Mouse (Mus musculus) liver, adult 2 months (tissue): Measurements from ENCODE around the gene Armh3.

Source experiments
- CTCF ChIP-seq: fragments of 200-500 bp; IDR thresholded peaks from 2 replicates; pipeline ENCODE4 v1.5.1; 2011; ENCODE audit warnings: low read depth, low read length, control low read depth
- POLR2A ChIP-seq: fragments of 200-500 bp; IDR thresholded peaks from 2 replicates; pipeline ENCODE4 v1.6.1; 2011; ENCODE audit warnings: low read length, control low read depth; ENCODE audit not compliant: insufficient read depth; ENCODE audit errors: extremely low read depth

DNA sequence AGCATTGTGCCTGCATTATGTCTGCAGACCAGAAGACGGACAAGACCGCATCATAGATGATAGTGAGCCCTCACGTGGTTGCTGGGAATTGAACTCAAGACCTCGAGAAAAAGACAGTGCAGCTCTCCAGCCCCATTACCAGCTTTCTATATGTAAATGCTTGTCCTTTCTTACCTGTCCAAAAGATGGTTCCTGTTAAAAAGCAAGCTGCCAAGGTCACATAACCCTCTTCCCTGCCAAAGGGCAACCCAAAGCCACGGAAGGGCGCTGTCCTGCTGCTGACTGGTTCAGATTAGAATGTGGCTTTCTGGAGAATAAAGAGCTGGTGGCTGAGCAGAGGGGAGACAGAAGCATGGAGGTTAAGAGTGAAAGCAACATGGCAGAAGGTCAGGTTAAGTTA is 90.9 kb downstream of the Armh3 start:
- no peak for TF ChIP-seq CTCF
- no peak for TF ChIP-seq POLR2A
